Mouse (Mus musculus) right cerebral cortex, adult 18-20 months (tissue): ENCODE results near the gene Oxct2a.
"Not testable (repeated sequence)": the region's sequence is repeated elsewhere in the genome, so short reads cannot be mapped to it uniquely, and the experiment has no call there.

Experiments
- DNase-seq: peaks from one replicate; pipeline ENCODE4 v3.0.0; 2022; ENCODE audit warnings: mixed read lengths

Oxct2a gene

GRCm38 (mm10) chr4:123323534-123323933, at the start of gene Oxct2a:
Gene Oxct2a (minus strand): TSS chr4:123323634.
- no peak for DNase-seq

DNA sequence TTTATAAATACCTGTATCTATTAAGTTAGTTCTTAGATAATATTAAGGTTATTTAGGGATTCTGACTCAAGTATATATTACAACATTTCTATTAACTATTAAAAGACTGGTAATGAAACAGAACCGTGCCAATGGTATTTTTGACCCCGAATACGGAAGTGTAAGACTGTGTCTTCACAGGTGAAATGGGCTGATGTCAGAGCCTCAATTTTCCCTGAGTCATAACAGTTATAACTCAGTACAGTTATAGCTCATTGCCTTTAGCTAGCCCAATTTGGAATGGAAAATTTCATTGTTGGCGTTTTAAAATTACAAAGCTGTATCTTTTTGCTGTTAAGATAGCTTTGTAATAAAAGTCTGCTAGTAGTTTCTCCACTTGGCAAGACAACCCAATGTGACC, 40.1 kb upstream of the Oxct2a start:
- no peak for DNase-seq

DNA sequence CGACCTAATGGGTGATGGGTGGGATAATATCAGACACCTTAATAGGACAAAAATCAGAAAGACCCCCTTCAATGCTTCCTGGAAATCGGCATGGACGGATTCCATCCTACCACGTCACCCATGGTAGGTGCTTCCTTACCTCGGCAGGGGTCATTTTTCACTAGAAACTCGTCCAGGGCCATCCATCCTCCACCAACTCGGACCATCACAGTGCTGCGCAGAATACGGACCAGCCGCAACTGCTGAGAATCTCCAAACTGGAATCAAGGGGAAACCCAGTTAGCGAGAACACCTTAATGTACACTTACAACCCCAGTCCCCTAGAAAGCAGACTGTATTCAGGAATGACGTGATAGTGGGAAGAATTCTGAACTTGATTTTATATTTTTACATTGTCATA, 37.3 kb upstream of the Oxct2a start:
- DNase-seq: no peak

GRCm38 (mm10) chr4:123358613-123359012, 35.2 kb upstream of the Oxct2a start:
- DNase-seq: no peak

GRCm38 (mm10) chr4:123355941-123356340, 32.5 kb upstream of the Oxct2a start:
- DNase-seq: no peak

- DNase-seq: peak; percentile 43
Observed at GRCm38 (mm10) chr4:123353271-123353877, 29.9 kb upstream of the Oxct2a start.

DNA sequence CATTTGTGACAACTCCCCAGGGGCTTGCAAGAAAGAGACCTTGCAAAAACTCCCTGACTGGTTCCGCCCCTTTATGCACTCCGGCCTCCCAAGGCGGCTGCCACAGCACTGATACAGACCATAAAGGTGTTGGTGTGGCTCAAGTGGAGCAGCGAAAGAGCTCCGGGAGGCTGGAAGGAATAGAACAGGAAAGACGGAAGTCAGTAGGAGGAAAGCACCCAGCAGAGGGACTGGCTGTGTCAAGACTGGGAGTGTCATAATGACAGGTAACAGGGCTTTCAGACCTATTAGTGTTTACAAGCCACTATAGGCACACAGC, 20.0 kb upstream of the Oxct2a start:
- no peak for DNase-seq

DNA sequence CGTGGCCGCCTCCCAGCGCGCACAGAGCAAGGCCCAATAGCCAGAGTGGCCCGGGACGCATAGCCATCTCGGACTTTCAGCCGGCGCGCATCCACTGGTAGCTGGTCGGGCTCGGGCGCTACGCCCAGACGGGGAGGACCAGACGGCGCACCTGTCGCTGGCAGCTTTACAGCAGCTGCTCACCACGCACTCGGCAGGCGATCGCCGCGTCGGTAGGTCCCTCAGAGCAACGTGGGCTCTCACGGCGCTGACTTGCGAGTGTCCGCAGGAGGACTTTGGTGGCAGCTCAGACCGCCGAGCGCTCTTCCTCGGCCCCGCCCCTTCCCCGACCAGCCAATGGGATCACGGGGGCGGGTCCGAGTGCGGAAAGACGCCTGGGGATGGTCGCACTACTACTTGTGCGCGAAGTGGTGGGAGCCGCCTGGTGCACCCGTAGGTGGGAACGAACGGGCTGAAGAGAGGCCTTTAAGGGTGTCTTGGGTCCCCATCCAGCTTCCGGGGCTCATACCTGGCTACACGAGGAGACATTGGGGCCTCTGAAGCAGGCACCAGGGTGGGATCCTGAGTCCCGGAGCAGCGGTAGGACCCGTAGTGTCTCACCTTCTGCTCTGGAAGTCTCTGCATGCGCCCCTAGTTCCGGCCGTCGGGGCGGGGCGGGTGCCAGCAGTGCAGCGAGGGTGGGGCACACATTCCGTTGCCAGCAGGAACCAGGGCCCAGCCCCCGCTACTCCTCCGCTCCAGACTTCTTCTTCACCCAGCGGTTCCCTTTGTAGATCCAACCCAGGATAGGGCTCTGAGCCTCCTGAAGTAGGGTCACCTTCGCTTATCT, 19.4 kb upstream of the Oxct2a start, which contains the start of gene Bmp8a:
Bmp8a (minus strand) TSS at position 611 of the 829 bp plus-strand sequence.
- DNase-seq: no peak

DNA sequence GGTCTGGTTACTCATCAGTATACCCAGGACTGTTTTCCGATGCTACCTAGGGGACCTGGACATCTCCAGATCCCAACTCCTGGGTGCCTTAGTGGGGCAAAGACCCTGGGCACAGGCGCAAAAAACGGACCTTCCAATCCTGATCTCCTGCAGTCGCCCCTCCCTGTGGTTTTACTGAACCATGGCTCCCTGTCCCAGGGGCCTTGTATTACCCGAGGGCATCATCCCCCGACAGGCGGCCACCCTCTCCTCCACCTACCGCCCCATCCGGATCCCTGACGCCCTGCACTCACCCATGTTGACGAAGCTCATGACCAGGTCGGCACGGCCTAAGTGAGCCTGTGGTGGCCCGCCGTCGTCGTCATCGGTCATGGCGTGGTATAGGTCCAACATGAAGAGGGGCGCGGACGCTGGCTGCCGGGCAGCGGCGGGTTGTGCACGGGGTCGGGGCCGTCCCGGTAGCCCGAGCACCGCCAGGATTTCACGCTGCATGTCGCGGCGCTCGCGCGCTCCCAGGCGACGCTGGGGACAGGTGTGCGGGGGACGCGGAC, 18.7 kb upstream of the Oxct2a start:
- DNase-seq: no peak

- DNase-seq: no peak
Observed at GRCm38 (mm10) chr4:123340232-123340631, 16.8 kb upstream of the Oxct2a start.

GRCm38 (mm10) chr4:123337693-123338092, 14.3 kb upstream of the Oxct2a start:
- DNase-seq: no peak

GRCm38 (mm10) chr4:123335796-123336585, 12.6 kb upstream of the Oxct2a start:
- no peak for DNase-seq

GRCm38 (mm10) chr4:123335244-123335643, 11.8 kb upstream of the Oxct2a start:
- DNase-seq: not testable (repeated sequence)

DNA sequence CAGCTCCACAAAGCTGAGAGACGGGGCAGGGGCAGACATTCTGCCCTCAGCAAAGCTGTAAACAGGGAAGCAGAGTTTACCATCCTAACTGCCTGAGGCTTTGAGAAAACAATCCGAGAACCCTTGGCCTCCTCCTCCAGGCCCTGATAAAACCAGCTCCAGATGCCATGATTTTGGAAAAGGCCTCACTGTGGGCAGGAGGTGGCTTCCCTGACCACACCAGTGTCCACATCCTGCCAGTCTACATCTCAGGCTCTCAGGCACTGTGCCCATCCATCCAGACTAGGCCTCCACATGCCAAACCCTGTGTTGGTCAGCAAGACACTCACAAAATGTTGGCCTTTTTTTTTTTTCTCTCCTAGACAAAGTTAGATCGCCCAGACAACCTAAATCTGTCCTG, 10.7 kb upstream of the Oxct2a start:
- DNase-seq: no peak

DNA sequence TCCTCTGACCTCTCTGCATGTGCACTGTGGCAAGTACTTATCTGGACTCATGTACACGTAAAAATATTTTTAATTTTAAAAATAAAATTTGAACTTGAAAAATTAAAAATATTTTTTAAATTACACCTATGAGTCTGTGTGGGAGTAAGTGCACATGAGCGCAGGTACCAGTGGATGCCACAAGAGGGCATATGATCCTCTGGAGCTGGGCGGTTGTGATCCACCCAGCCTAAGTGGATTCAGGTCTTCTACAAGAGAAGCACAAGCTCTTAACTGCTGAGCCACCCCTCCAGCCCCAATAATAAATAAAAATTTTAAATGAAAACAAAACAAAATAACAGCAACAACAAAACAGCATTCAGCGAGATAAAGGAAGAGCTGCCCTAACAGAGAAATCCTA, 9.7 kb upstream of the Oxct2a start:
- DNase-seq: no peak

- DNase-seq: not testable (repeated sequence)
Observed at GRCm38 (mm10) chr4:123331961-123332360, 8.5 kb upstream of the Oxct2a start.

DNA sequence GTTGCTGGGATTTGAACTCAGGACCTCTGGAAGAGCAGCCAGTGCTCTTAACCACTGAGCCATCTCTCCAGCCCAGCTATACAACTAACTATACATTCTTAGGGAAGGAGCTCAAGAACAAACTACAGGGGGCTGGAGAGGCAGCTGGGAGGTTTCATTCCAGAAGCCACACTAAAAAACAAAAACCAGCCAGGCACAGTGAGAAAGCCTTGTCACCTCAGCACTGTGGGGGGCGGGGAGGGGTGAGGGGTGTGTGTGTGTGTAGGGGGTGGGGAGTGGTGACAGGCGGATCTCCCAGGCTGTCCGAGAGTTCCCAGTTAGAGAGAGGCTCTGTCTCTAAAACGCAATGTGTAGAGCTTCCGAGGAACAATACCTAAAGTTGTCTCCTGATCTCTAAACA, 7.9 kb upstream of the Oxct2a start:
- no peak for DNase-seq

GRCm38 (mm10) chr4:123328946-123329345, 5.5 kb upstream of the Oxct2a start:
- no peak for DNase-seq

GRCm38 (mm10) chr4:123327630-123328029, 4.2 kb upstream of the Oxct2a start:
- DNase-seq: no peak

- DNase-seq: no peak
Observed at GRCm38 (mm10) chr4:123326087-123326486, 2.7 kb upstream of the Oxct2a start.

- DNase-seq: not testable (repeated sequence)
Observed at GRCm38 (mm10) chr4:123322910-123323309, 524 bp downstream of the Oxct2a start.

DNA sequence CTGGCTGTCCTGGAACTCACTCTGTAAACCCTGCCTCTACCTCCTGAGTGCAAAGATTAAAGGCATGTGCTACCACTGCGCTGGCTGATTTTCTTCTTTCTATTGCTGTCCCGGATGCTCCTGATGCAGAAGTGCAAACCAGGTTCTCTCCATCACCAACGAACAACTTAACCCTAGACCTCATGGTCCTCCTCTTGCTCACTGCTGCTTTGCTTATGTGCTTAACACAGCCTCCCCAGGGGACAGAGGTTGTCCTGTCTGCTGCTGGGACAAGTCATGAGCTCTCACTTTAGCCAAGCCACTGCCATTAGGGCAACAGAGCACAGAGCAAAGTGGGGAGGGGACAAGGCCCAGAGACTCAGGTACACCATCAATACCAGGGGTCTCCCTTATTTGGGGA, 8.9 kb downstream of the Oxct2a start:
- no peak for DNase-seq

DNA sequence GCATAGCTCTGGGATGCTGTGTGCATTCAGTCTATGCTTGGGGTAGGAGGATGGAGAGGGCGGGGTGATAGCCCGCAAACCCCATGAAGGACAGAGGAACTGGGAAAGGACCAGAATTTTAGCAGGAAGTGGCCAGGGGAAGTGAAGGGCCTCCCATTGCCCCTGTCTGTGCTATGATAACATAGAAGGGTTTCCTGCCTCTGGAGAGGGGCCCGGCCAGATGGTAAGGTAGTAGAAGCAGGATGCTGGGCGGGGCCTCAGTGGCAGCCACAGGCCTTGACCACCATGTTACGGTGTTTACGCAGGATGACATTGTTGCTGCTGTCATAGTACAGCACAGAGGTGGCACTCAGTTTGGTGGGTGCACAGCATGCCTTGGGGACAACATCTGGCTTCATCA, 10.4 kb downstream of the Oxct2a start:
- no peak for DNase-seq
